Mouse (Mus musculus) forebrain, embryonic 12.5 days (tissue): Measurements from ENCODE around the gene Tlk1. TPM values are rescaled to one million over a fixed set of nuclear protein-coding genes. Genes with fewer than 3 reads are reported as not detected.

Experiments
- ATAC-seq: fragments of 200-750 bp; cut with Nextera tagmentation; 2 replicates; pipeline ENCODE4 v1.8.0; 2017; ENCODE audit warnings: moderate TSS enrichment; ENCODE audit not compliant: low FRiP score
- H3K27ac ChIP-seq: fragments of 300-500 bp; sonication (generic); 2 replicates; pipeline ENCODE4 v1.5.1; 2016; ENCODE audit warnings: mild to moderate bottlenecking
- H3K27me3 ChIP-seq: fragments of 300-500 bp; sonication (generic); 2 replicates; pipeline ENCODE4 v1.6.1; 2016; ENCODE audit warnings: mild to moderate bottlenecking
- H3K36me3 ChIP-seq: fragments of 300-500 bp; sonication (generic); replicated peaks from 2 replicates; pipeline ENCODE4 v1.6.1; 2016; ENCODE audit warnings: mild to moderate bottlenecking
- H3K4me1 ChIP-seq: fragments of 300-500 bp; sonication (generic); 2 replicates; pipeline ENCODE4 v1.6.1; 2016
- H3K4me2 ChIP-seq: fragments of 300-500 bp; sonication (generic); 2 replicates; pipeline ENCODE4 v1.6.1; 2016; ENCODE audit warnings: mild to moderate bottlenecking, moderate library complexity
- H3K4me3 ChIP-seq: fragments of 300-500 bp; sonication (generic); replicated peaks from 2 replicates; pipeline ENCODE4 v1.5.1; 2016; ENCODE audit warnings: mild to moderate bottlenecking
- H3K9ac ChIP-seq: fragments of 300-500 bp; sonication (generic); 2 replicates; pipeline ENCODE4 v1.6.1; 2016; ENCODE audit warnings: mild to moderate bottlenecking
- H3K9me3 ChIP-seq: fragments of 300-500 bp; sonication (generic); 2 replicates; pipeline ENCODE4 v1.6.1; 2016
- WGBS: fragments of 180-500 bp; shearing (Covaris S2); methylation state at CpG from one replicate; pipeline ENCODE4 v1.1.7; 2016; 5-methylcytosine and 5-hydroxymethylcytosine counted together
- polyA plus RNA-seq: library from polyadenylated mRNA; unstranded; fragments of >200 nt; fragmentation: Nextera tagmentation; extraction: Ambion mirVana; gene quantifications from 2 replicates; pipeline ENCODE4 v1.2.1, GENCODE M21; 2016

Tlk1 gene
- polyA plus RNA-seq, 1 experiment from 2014 or later, result 40.0 TPM

DNA sequence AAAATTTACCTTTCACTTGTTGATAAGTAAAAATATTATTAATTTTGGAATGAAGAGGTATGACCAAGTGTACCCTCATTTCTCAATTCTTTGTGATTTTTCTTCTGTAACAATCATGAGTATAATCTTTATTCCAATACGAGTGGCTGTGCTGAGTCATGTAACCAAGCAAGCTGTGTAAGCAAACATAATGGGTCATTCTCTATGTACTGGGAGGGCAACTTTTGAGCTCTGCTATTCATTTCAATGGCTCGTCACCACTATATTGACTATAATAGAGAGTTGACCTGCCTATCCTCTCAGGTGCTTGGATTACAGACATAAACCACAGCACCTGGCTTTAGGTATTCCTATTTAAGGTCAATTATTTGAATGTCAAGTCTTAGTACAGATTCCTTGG is 48.8 kb downstream of the Tlk1 start:
- 62% methylated on average over 2 of the region's 2 CpGs for WGBS
- Histone ChIP-seq H3K4me1 (peaks cover 3% of the 10 kb centered on the region; the same call in 1 of the 2 replicates), H3K27me3 (no peaks in the 10 kb centered on the region), H3K36me3 (no peaks in the 10 kb centered on the region), H3K4me2 (no peak overlapping the region), H3K9ac (no peak overlapping the region), H3K27ac (no peak overlapping the region), H3K9me3 (no peaks in the 10 kb centered on the region), H3K4me3 (no peak overlapping the region)
- no peak for ATAC-seq

DNA sequence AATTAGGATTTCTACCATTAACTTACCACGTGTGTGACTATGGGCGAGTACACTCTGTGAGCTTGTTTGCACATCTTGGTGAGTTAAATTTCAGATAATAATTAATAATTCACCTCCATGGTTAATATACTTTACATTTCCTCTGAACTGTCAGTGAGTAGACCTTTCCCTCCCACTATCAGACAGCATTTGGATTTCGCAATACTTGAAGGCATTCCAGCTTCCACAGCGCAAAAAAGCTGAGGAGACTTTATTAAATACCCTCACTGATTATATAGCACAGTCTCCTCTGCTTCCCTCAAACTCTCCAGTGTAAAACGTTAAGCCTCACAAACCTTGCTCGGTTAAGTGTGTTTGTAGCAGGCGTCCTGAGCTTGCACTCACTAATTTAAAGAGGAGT is 60.8 kb downstream of the Tlk1 start:
- Histone ChIP-seq H3K4me1 (no peaks in the 10 kb centered on the region), H3K36me3 (no peaks in the 10 kb centered on the region), H3K9me3 (no peaks in the 10 kb centered on the region), H3K27ac (no peak overlapping the region), H3K4me3 (no peak overlapping the region), H3K9ac (no peak overlapping the region), H3K27me3 (no peaks in the 10 kb centered on the region), H3K4me2 (no peak overlapping the region)
- no peak for ATAC-seq
- WGBS, result 89% methylated on average over 7 of the region's 7 CpGs

DNA sequence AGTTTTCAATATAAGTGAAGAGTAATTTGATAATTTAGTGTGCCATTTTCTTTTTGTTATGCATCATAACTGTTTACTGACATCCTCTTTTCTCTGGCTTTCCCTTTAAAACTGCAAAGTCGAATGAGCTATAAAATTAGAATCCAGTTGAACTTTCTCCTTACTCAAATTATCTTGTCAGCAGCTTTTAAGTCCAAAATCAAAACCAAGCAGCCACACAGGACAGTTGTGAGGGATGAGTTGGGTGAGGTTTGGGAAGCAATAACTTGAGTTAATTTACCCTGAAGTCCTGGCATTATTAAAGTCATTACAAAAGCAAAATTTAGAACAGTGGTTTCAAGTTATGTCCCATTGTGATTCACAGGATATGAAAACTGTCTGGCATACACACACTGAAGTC is 62.8 kb downstream of the Tlk1 start:
- Histone ChIP-seq H3K36me3 (no peaks in the 10 kb centered on the region), H3K4me3 (no peak overlapping the region), H3K27ac (no peak overlapping the region), H3K9ac (no peak overlapping the region), H3K4me2 (no peak overlapping the region), H3K27me3 (no peaks in the 10 kb centered on the region), H3K4me1 (no peaks in the 10 kb centered on the region), H3K9me3 (no peaks in the 10 kb centered on the region)
- no peak for ATAC-seq
- 84% methylated on average over 1 of the region's 1 CpGs for WGBS

DNA sequence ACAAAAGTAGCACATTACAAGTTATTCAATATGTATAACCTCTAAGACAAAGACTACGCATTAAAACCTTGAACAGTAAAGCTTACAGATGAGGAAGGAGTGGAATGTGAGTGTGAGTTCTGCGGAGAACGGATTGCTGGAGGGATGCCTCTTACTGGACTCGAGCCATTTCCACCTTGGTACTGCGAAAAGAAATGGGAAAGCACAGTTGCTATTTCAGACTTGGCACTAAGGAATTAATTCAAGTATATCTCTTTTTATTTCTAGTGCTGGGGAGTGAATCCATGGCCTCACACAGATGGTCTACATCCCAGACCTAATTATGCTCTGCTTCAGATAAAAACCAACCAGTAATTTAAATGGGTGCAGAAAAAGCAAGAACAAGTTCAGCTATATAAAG is 73.4 kb downstream of the Tlk1 start:
- no peak overlapping the region for H3K27ac ChIP-seq
- ATAC-seq, result no peak
- no peaks in the 10 kb centered on the region for H3K4me1 ChIP-seq
- no peak overlapping the region for H3K9ac ChIP-seq
- WGBS, result 97% methylated on average over 5 of the region's 5 CpGs
- no peaks in the 10 kb centered on the region for H3K9me3 ChIP-seq
- no peaks in the 10 kb centered on the region for H3K27me3 ChIP-seq
- H3K4me2 ChIP-seq, result no peak overlapping the region
- peaks cover 10% of the 10 kb centered on the region for H3K36me3 ChIP-seq
- no peak overlapping the region for H3K4me3 ChIP-seq

DNA sequence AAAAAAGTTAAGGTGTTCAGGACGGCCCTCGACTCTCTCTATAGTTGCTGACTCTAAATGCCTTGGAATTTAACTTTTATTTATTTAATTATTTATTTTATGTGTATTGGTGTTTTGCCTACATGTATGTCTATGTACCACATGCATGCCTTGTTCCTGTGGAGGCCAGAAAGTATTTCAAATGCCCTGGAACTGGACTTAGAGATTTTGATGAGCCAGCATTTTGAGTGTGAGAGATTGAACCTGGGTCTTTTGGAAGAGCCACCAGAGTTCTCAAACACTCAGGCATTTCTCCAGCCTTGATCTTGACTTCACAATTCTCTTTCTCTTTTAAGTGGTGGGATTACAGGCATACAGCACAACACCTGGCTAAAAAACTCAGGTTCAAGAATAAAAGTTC is 73.9 kb downstream of the Tlk1 start:
- Histone ChIP-seq H3K4me1 (no peaks in the 10 kb centered on the region), H3K9ac (no peak overlapping the region), H3K4me2 (no peak overlapping the region), H3K9me3 (no peaks in the 10 kb centered on the region), H3K36me3 (peaks cover 12% of the 10 kb centered on the region), H3K4me3 (no peak overlapping the region), H3K27me3 (no peaks in the 10 kb centered on the region), H3K27ac (no peak overlapping the region)
- ATAC-seq, result no peak
- WGBS, result 90% methylated on average over 2 of the region's 2 CpGs

DNA sequence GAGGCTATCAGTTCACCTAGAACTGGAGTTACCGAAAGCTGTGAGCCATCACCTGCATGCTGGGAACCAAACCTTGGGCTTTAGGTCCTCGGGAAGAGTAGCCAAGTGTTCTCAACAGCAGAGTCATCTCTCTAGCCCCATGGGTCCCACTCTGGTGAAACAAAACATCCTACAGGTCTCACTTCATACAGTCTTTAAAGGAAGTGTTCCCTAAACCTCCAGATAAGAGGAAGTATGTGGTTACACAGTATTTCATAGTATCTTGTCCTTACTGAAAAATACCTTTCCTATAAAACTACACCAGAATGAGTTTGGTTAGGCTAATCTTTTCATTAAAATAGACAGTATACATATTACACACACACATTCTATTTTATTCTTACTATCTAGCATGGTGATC is 82.9 kb downstream of the Tlk1 start:
- peaks cover 43% of the 10 kb centered on the region for H3K36me3 ChIP-seq
- H3K4me2 ChIP-seq, result no peak overlapping the region
- peak overlapping the region; percentile 38; the same call in 1 of the 2 replicates for H3K27ac ChIP-seq
- no peak overlapping the region for H3K9ac ChIP-seq
- peaks cover 4% of the 10 kb centered on the region; the same call in 1 of the 2 replicates for H3K4me1 ChIP-seq
- H3K4me3 ChIP-seq, result no peak overlapping the region
- H3K27me3 ChIP-seq, result no peaks in the 10 kb centered on the region
- 76% methylated on average over 2 of the region's 2 CpGs for WGBS
- no peaks in the 10 kb centered on the region for H3K9me3 ChIP-seq
- no peak for ATAC-seq

DNA sequence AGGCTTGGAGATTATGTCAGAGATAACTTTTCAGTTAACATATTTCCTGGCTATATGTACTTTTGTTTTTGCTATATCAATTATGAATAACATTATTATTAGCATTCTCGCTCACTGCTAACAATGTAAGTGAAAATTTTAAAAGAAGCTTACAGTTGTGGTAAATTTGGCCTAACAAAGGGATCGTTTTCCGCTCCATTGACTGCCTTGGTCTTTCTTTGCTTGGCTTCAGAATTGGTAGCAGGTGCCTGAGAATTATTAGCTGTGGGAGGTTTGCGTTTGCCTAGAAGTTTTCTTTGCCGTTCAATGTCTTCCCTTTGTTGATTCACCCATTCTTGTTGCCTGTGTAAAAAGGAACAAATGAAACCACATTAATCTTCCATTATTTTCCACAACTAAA is 83.6 kb downstream of the Tlk1 start:
- Histone ChIP-seq H3K9me3 (no peaks in the 10 kb centered on the region), H3K4me3 (no peak overlapping the region), H3K36me3 (peaks cover 48% of the 10 kb centered on the region), H3K9ac (no peak overlapping the region), H3K4me1 (peaks cover 4% of the 10 kb centered on the region; the same call in 1 of the 2 replicates), H3K27me3 (no peaks in the 10 kb centered on the region), H3K4me2 (no peak overlapping the region), H3K27ac (no peak overlapping the region; the same call in 1 of the 2 replicates)
- WGBS, result 48% methylated on average over 5 of the region's 5 CpGs
- ATAC-seq, result no peak

DNA sequence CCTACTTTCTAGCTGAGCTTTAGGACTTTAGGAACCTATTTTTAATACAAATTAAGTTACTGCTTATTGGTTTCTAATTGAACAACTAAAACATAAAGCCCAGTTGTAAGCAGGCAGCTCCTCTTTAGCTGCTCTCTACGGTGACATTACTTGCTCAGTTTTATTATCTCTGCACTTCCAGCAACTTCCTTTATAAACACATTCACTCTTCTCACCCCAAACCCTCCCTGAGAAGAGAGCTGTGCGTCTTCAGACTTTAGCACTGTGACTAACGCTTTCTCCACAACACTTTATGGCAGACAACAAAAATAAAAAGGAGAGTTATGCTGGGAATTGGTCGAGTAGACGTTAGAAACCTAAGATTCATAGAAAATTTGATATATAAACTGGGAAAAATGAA is 89.5 kb downstream of the Tlk1 start:
- Histone ChIP-seq H3K27ac (no peak overlapping the region), H3K27me3 (no peaks in the 10 kb centered on the region), H3K4me2 (no peak overlapping the region), H3K9ac (no peak overlapping the region), H3K9me3 (no peaks in the 10 kb centered on the region), H3K4me1 (no peaks in the 10 kb centered on the region), H3K36me3 (peaks cover 28% of the 10 kb centered on the region), H3K4me3 (no peak overlapping the region)
- no peak for ATAC-seq
- WGBS, result 90% methylated on average over 5 of the region's 5 CpGs

DNA sequence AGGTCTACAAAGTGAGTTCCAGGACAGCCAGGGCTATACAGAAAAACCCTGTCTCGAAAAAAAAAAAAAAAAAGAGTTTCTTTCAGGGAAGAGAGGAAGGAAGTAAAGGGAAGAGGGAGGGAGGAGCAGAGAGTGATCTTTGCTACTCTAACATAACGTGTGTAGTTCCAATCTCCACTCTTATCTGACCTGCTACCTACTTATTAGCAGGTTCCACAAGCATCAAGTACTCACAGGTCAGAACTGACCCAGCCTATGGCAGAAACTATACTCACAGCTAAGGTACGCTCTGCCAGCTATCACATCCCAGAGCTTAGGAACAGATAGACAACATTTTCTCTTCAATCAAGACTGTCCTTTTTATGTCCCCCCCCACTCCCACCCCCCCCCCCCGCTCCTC is 90.0 kb downstream of the Tlk1 start:
- H3K4me3 ChIP-seq, result no peak overlapping the region
- no peak overlapping the region for H3K4me2 ChIP-seq
- H3K27ac ChIP-seq, result no peak overlapping the region
- no peak overlapping the region for H3K9ac ChIP-seq
- no peaks in the 10 kb centered on the region for H3K27me3 ChIP-seq
- WGBS, result 82% methylated on average over 4 of the region's 4 CpGs
- no peaks in the 10 kb centered on the region for H3K4me1 ChIP-seq
- no peak for ATAC-seq
- H3K36me3 ChIP-seq, result peaks cover 28% of the 10 kb centered on the region
- no peaks in the 10 kb centered on the region for H3K9me3 ChIP-seq

DNA sequence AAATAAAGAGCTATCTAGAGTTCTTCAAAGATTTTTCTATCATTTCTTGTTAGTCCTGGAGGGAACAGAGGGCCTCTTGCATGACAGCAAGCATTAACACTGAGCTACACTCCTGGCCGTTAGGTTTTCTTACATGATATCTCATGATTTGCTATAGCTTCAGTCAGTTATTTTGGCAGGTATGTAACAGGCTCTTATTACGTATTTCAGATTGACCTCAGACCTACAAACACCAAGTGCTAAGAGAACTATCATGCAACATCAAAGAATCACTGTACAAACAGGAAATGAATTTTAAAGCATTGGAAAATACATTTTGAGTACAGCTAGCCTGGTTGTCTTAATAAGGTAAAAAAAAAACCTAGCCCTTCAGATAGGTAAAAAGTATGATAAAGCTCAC is 98.4 kb downstream of the Tlk1 start:
- H3K9me3 ChIP-seq, result no peaks in the 10 kb centered on the region
- no peak overlapping the region for H3K27ac ChIP-seq
- 88% methylated on average over 2 of the region's 2 CpGs for WGBS
- no peak for ATAC-seq
- no peak overlapping the region for H3K9ac ChIP-seq
- H3K4me3 ChIP-seq, result no peak overlapping the region
- H3K4me1 ChIP-seq, result no peaks in the 10 kb centered on the region
- no peak overlapping the region for H3K4me2 ChIP-seq
- peaks cover 28% of the 10 kb centered on the region for H3K36me3 ChIP-seq
- H3K27me3 ChIP-seq, result no peaks in the 10 kb centered on the region

DNA sequence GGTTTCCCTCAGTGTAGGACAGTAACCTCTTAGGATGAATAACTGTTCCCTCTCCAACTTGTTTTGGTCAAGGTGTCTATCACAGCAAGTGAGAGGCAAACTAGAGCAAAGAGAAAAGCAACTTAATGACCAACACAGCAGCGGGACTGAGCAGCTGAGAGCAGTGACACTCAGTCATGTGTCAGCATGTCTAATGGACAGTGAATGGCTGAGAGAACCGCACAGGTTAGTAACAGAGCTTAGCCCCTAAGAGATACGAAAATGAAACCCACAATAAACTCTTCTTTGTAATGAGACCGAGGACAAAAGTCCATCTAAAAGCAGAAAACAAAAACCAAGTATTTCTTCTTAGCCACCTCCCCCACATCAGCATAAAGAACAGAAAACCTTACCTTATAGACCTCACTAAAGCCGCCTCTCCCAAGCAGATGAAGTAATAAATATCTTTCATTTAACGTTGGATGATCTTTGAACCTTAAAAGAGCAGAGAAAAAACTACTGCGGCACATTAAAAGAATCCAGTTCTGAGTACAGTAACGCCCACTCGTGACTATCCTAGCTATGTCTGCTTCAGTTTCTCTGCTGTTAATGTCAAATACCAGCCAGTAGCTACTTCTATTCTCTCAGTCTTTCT is 101.8 kb downstream of the Tlk1 start:
- ATAC-seq, result no peak
- no peak overlapping the region for H3K4me3 ChIP-seq
- H3K27ac ChIP-seq, result no peak overlapping the region
- no peaks in the 10 kb centered on the region for H3K27me3 ChIP-seq
- H3K9me3 ChIP-seq, result no peaks in the 10 kb centered on the region
- no peak overlapping the region for H3K9ac ChIP-seq
- 91% methylated on average over 9 of the region's 9 CpGs for WGBS
- no peaks in the 10 kb centered on the region for H3K4me1 ChIP-seq
- peaks cover 48% of the 10 kb centered on the region for H3K36me3 ChIP-seq
- no peak overlapping the region for H3K4me2 ChIP-seq

DNA sequence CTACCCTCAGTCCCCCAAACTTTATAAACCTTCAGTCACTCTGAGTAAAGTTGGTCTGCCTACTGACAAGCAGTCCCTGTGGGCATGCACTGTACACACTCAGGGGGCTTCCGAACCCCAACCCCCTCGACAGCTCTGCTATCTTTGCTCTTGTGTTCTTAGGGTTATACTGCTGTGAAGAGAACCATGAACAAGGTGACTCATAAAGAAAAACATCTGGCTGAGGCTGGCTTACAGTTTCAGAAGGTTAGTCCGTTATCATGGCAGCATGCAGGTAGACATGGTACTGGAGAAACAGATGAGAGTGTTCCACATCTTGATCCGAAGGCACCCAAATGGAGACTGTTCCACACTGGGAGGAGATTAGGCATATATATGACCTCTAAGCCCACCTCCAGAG is 114.7 kb downstream of the Tlk1 start:
- 97% methylated on average over 4 of the region's 4 CpGs for WGBS
- H3K4me2 ChIP-seq, result no peak overlapping the region
- no peaks in the 10 kb centered on the region for H3K4me1 ChIP-seq
- no peaks in the 10 kb centered on the region for H3K9me3 ChIP-seq
- no peak overlapping the region for H3K4me3 ChIP-seq
- no peak overlapping the region for H3K27ac ChIP-seq
- peaks cover 50% of the 10 kb centered on the region for H3K36me3 ChIP-seq
- no peaks in the 10 kb centered on the region for H3K27me3 ChIP-seq
- no peak for ATAC-seq
- no peak overlapping the region for H3K9ac ChIP-seq

DNA sequence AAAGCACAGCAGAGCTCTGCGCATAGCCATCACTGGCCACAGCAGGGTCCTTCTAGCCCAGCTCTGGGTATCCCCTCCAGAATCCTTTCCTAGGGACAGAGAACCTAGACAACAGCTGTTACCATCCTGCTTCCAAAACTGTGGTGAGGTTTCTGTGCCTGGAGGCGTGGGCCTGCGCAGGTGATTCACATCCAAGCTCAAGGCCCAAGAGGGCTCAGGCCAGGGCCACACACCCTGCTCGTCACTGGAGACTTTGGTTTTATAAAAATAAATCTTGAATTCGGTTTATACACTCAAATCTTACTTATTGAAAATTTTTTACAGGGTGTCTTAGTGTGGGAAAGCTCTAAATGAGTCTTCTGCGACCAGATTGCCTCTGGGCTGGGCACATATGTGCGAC is 115.3 kb downstream of the Tlk1 start:
- Histone ChIP-seq H3K4me3 (no peak overlapping the region), H3K27ac (no peak overlapping the region), H3K9me3 (no peaks in the 10 kb centered on the region), H3K9ac (no peak overlapping the region), H3K36me3 (peaks cover 43% of the 10 kb centered on the region), H3K4me1 (no peaks in the 10 kb centered on the region), H3K4me2 (no peak overlapping the region), H3K27me3 (no peaks in the 10 kb centered on the region)
- WGBS, result 96% methylated on average over 7 of the region's 7 CpGs
- ATAC-seq, result no peak
